In the genomic region with DNA sequence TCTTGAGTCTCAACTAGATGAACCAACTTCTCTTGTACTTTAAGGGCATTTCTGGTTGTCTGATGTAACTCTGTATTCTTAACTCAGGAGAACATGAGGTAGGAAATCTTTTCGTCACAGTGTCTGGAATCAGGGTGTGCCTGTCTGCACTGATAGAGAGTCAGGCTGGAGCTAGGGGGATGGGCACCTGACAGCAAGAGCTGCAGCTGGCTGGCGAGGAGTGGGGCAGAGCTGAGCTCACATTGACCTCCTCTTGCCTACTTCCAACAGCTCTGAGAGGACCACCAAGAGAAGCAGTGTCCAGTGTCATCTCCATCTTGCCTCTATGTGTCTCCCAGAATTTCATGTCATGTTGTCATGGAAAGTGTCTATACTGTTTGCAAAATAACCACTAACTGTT, we compare ENCODE assay signal across 21 mouse cellular contexts. TPM values are rescaled to one million over a fixed set of nuclear protein-coding genes. Genes with fewer than 3 reads are reported as not detected.
"Had no signal": no experiment of that assay in that cellular context is flagged by ENCODE, and none has a peak within 500 bp of the region (broad histone marks: within the 10 kb centered on the region; RNA-seq: fewer than 3 reads in every experiment).

No protein-coding gene starts in this region.

- DNase-seq: right cerebral cortex, adult 18-20 months; right cerebral cortex, postnatal 14 days; right cerebral cortex, postnatal 25 days; right cerebral cortex, postnatal 4 days; spleen, adult 18-20 months; thymus, adult 18-20 months; thymus, adult 2 months; thymus, postnatal 14 days; thymus, postnatal 25 days; thymus, postnatal 36 days; thymus, postnatal 4 days had no signal

- H3K4me1 ChIP-seq: neural tube, embryonic 12.5 days; neural tube, embryonic 13.5 days; neural tube, embryonic 15.5 days; stomach, embryonic 15.5 days had no signal

- H3K4me2 ChIP-seq: neural tube, embryonic 12.5 days; neural tube, embryonic 13.5 days; neural tube, embryonic 15.5 days; stomach, embryonic 15.5 days had no signal

- H3K27me3 ChIP-seq: neural tube, embryonic 12.5 days; neural tube, embryonic 13.5 days; neural tube, embryonic 15.5 days; stomach, embryonic 15.5 days had no signal

- H3K36me3 ChIP-seq: neural tube, embryonic 12.5 days; neural tube, embryonic 13.5 days; neural tube, embryonic 15.5 days; stomach, embryonic 15.5 days had no signal

- H3K9me3 ChIP-seq: neural tube, embryonic 12.5 days; neural tube, embryonic 13.5 days; neural tube, embryonic 15.5 days; stomach, embryonic 15.5 days had no signal

- H3K4me3 ChIP-seq: neural tube, embryonic 12.5 days; neural tube, embryonic 13.5 days; neural tube, embryonic 15.5 days; stomach, embryonic 15.5 days had no signal

- H3K9ac ChIP-seq: neural tube, embryonic 12.5 days; neural tube, embryonic 13.5 days; neural tube, embryonic 15.5 days; stomach, embryonic 15.5 days had no signal

- H3K27ac ChIP-seq: neural tube, embryonic 12.5 days; neural tube, embryonic 13.5 days; neural tube, embryonic 15.5 days; stomach, embryonic 15.5 days had no signal

RNA-seq across cellular contexts. Expression of a gene that starts 20.5 kb away (rescaled TPM):
- total RNA-seq: neutrophil, adult 5-6 weeks had no signal
- polyA plus RNA-seq: small intestine, adult 2 months; spleen, adult 2 months; stomach, embryonic 14.5 days; thymus, postnatal 0 days; urinary bladder, adult 2 months had no signal
